Mouse (Mus musculus) liver, adult 2 months (tissue): ENCODE measurements around the gene Chchd3.

Experiments used
- CTCF ChIP-seq: fragments of 200-500 bp; IDR thresholded peaks from 2 replicates; pipeline ENCODE4 v1.5.1; 2011; ENCODE audit warnings: low read depth, low read length, control low read depth
- POLR2A ChIP-seq: fragments of 200-500 bp; IDR thresholded peaks from 2 replicates; pipeline ENCODE4 v1.6.1; 2011; ENCODE audit warnings: low read length, control low read depth; ENCODE audit not compliant: insufficient read depth; ENCODE audit errors: extremely low read depth

DNA sequence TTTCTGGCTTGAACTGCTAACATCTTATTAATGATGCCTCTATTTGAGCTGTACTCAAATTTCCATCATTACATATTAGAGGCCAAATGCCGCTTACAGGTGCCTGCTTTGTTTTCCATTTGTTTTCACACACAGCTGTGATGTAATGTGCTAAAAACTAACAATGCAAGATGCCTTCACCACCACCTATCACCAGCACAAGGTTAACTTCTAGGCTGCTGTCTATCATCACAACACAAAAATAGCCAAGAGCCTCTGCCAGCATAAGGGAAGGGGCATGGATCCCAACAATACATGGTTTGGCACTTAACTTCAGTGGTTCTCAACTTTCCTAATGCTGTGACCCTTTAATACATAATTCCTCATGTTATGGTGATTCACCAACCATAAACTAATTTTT lies 251.3 kb downstream of the Chchd3 start:
- TF ChIP-seq CTCF = no peak
- TF ChIP-seq POLR2A = no peak
